Mouse (Mus musculus): Measurements from ENCODE around the gene Frmd5. TPM values are rescaled to one million over a fixed set of nuclear protein-coding genes. Genes with fewer than 3 reads are reported as not detected.

The Frmd5 gene
- total and polyA plus RNA-seq, 2 experiments from 2014 or later, result 125 to 231 TPM

- Histone ChIP-seq H3K27me3 (ENCODE audit: control insufficient read depth, insufficient read depth, low read length) (no peaks in the 10 kb centered on the region), H3K9ac (replicated peaks; ENCODE audit: low read depth, low read length) (no peak overlapping the region), H3K4me1 (ENCODE audit: control insufficient read depth, insufficient read depth) (0 out of 2 replicates have a peak, but pooled peaks cover 14% of the 10 kb centered on the region), H3K9me3 (replicated peaks; ENCODE audit: control insufficient read depth, low read length) (no peaks in the 10 kb centered on the region), H3K36me3 (replicated peaks; ENCODE audit: control insufficient read depth, insufficient read depth, low read length) (no peaks in the 10 kb centered on the region), H3K4me3 (ENCODE audit: low read depth, low read length) (no peak overlapping the region), H3K27ac (ENCODE audit: low read depth) (no peak overlapping the region), H3K4me2 (ENCODE audit: low read depth, low read length) (no peak overlapping the region)
- 82% methylated on average over 5 of the region's 5 CpGs for WGBS
- no peak for TF ChIP-seq CTCF (IDR thresholded peaks at IDR 0.05; ENCODE audit: low read depth)
- no peak for TF ChIP-seq EP300 (IDR thresholded peaks at IDR 0.05; ENCODE audit: low read depth)
- ATAC-seq (ENCODE audit: insufficient read depth, low read depth) (no peak), DNase-seq (ENCODE audit: low spot score) (no peak)
Measured at GRCm38 (mm10) chr2:121675895-121676294, 131.0 kb downstream of the Frmd5 start.

- no peak for DNase-seq (ENCODE audit: low spot score)
- TF ChIP-seq CTCF (IDR thresholded peaks at IDR 0.05; ENCODE audit: low read depth) (no peak), EP300 (IDR thresholded peaks at IDR 0.05; ENCODE audit: low read depth) (no peak)
- 77% methylated on average over 3 of the region's 3 CpGs for WGBS
- Histone ChIP-seq H3K4me2 (ENCODE audit: low read depth, low read length) (no peak overlapping the region), H3K27ac (ENCODE audit: low read depth) (no peak overlapping the region), H3K27me3 (ENCODE audit: control insufficient read depth, insufficient read depth, low read length) (no peaks in the 10 kb centered on the region), H3K9me3 (replicated peaks; ENCODE audit: control insufficient read depth, low read length) (no peaks in the 10 kb centered on the region), H3K36me3 (replicated peaks; ENCODE audit: control insufficient read depth, insufficient read depth, low read length) (no peaks in the 10 kb centered on the region), H3K9ac (replicated peaks; ENCODE audit: low read depth, low read length) (no peak overlapping the region), H3K4me3 (ENCODE audit: low read depth, low read length) (no peak overlapping the region), H3K4me1 (ENCODE audit: control insufficient read depth, insufficient read depth) (0 out of 2 replicates have a peak, but pooled peaks cover 14% of the 10 kb centered on the region)
- ATAC-seq (ENCODE audit: insufficient read depth, low read depth), result no peak
Measured at GRCm38 (mm10) chr2:121675136-121675535, 131.8 kb downstream of the Frmd5 start.

DNA sequence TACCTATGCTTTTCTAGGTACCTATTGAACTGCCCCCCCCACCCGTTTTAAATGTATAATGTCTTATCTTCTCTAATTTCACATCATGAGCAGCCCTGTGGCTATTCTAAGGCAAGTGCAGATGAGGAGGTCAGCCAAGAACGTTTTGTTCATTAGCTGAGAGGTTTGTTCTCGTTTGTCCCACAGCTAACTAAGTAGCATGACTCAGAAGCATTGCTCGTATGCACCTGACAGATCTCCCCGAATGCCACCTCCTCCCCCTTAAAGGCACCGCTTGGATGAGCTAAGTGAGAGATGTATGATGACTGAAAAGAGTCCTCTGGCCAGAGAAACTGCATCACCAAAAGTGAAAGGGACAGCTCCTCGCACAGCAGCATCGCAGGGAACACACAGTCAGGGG is 132.7 kb downstream of the Frmd5 start:
- H3K4me2 ChIP-seq (ENCODE audit: low read depth, low read length), result no peak overlapping the region
- TF ChIP-seq EP300 (IDR thresholded peaks at IDR 0.05; ENCODE audit: low read depth) (peak; percentile 64), CTCF (IDR thresholded peaks at IDR 0.05; ENCODE audit: low read depth) (no peak)
- DNase-seq (ENCODE audit: low spot score), result peak; percentile 77
- no peaks in the 10 kb centered on the region for H3K27me3 ChIP-seq (ENCODE audit: control insufficient read depth, insufficient read depth, low read length)
- peak overlapping the region; percentile 53 for H3K27ac ChIP-seq (ENCODE audit: low read depth)
- no peaks in the 10 kb centered on the region for H3K9me3 ChIP-seq (replicated peaks; ENCODE audit: control insufficient read depth, low read length)
- ATAC-seq (ENCODE audit: insufficient read depth, low read depth), result peak; percentile 83
- H3K9ac ChIP-seq (replicated peaks; ENCODE audit: low read depth, low read length), result no peak overlapping the region
- no peak overlapping the region for H3K4me3 ChIP-seq (ENCODE audit: low read depth, low read length)
- H3K4me1 ChIP-seq (ENCODE audit: control insufficient read depth, insufficient read depth), result 0 out of 2 replicates have a peak, but pooled peaks cover 14% of the 10 kb centered on the region
- no peaks in the 10 kb centered on the region for H3K36me3 ChIP-seq (replicated peaks; ENCODE audit: control insufficient read depth, insufficient read depth, low read length)
- WGBS, result 31% methylated on average over 8 of the region's 8 CpGs

DNA sequence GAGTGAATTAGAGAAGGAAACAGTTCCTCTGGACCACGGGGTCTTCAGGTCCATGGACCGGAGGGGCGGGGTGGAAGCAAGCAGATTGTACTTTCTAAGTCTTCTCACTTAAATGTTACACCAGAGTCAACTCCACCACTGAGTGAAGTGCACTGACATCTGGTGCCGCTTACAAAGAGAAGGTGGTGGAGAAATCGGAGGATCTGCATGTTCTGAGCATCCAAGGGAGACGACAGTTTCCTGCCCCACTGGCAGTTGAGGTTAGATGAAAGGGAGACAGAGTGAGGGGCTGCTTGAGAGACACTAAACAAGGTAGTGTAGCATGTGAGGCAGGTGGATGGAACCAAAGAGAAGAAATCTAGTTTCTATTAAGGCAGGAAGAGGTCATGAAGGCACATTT is 137.0 kb downstream of the Frmd5 start:
- Histone ChIP-seq H3K4me3 (ENCODE audit: low read depth, low read length) (no peak overlapping the region), H3K27me3 (ENCODE audit: control insufficient read depth, insufficient read depth, low read length) (no peaks in the 10 kb centered on the region), H3K4me2 (ENCODE audit: low read depth, low read length) (no peak overlapping the region), H3K9ac (replicated peaks; ENCODE audit: low read depth, low read length) (no peak overlapping the region), H3K4me1 (ENCODE audit: control insufficient read depth, insufficient read depth) (no peaks in the 10 kb centered on the region), H3K9me3 (replicated peaks; ENCODE audit: control insufficient read depth, low read length) (no peaks in the 10 kb centered on the region), H3K27ac (ENCODE audit: low read depth) (no peak overlapping the region), H3K36me3 (replicated peaks; ENCODE audit: control insufficient read depth, insufficient read depth, low read length) (no peaks in the 10 kb centered on the region)
- TF ChIP-seq EP300 (IDR thresholded peaks at IDR 0.05; ENCODE audit: low read depth) (no peak), CTCF (IDR thresholded peaks at IDR 0.05; ENCODE audit: low read depth) (no peak)
- no peak for DNase-seq (ENCODE audit: low spot score)
- 79% methylated on average over 6 of the region's 6 CpGs for WGBS
- ATAC-seq (ENCODE audit: insufficient read depth, low read depth), result no peak

DNA sequence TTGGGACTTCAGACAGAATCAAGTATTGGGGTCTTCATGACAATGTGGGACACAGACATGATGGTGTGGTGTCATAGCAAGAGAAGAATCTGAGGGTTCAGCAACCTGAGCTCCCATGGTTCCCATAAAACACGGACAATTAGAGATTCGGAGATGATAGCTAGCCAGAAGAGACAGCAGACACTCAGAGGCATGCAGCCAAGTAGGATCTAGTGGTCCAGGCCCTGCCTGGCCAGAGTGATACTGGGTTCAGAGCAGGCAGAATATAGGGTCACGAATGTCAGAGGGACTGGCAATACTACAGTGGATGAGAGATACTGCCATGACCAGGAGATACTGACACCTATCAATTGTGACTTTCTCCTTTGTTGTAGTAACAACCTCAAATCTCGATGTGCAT is 138.6 kb downstream of the Frmd5 start:
- DNase-seq (ENCODE audit: low spot score) (no peak), ATAC-seq (ENCODE audit: insufficient read depth, low read depth) (no peak)
- Histone ChIP-seq H3K27me3 (ENCODE audit: control insufficient read depth, insufficient read depth, low read length) (no peaks in the 10 kb centered on the region), H3K9me3 (replicated peaks; ENCODE audit: control insufficient read depth, low read length) (no peaks in the 10 kb centered on the region), H3K4me1 (ENCODE audit: control insufficient read depth, insufficient read depth) (no peaks in the 10 kb centered on the region), H3K36me3 (replicated peaks; ENCODE audit: control insufficient read depth, insufficient read depth, low read length) (no peaks in the 10 kb centered on the region), H3K9ac (replicated peaks; ENCODE audit: low read depth, low read length) (no peak overlapping the region), H3K27ac (ENCODE audit: low read depth) (no peak overlapping the region), H3K4me2 (ENCODE audit: low read depth, low read length) (no peak overlapping the region), H3K4me3 (ENCODE audit: low read depth, low read length) (no peak overlapping the region)
- WGBS, result 75% methylated on average over 4 of the region's 4 CpGs
- no peak for TF ChIP-seq EP300 (IDR thresholded peaks at IDR 0.05; ENCODE audit: low read depth)
- no peak for TF ChIP-seq CTCF (IDR thresholded peaks at IDR 0.05; ENCODE audit: low read depth)

- Histone ChIP-seq H3K27ac (ENCODE audit: low read depth) (no peak overlapping the region), H3K36me3 (replicated peaks; ENCODE audit: control insufficient read depth, insufficient read depth, low read length) (no peaks in the 10 kb centered on the region), H3K27me3 (ENCODE audit: control insufficient read depth, insufficient read depth, low read length) (no peaks in the 10 kb centered on the region), H3K4me1 (ENCODE audit: control insufficient read depth, insufficient read depth) (0 out of 2 replicates have a peak, but pooled peaks cover 8% of the 10 kb centered on the region), H3K4me2 (ENCODE audit: low read depth, low read length) (no peak overlapping the region), H3K9me3 (replicated peaks; ENCODE audit: control insufficient read depth, low read length) (no peaks in the 10 kb centered on the region), H3K4me3 (ENCODE audit: low read depth, low read length) (no peak overlapping the region), H3K9ac (replicated peaks; ENCODE audit: low read depth, low read length) (no peak overlapping the region)
- WGBS, result 42% methylated on average over 4 of the region's 4 CpGs
- ATAC-seq (ENCODE audit: insufficient read depth, low read depth) (no peak), DNase-seq (ENCODE audit: low spot score) (no peak)
- TF ChIP-seq CTCF (IDR thresholded peaks at IDR 0.05; ENCODE audit: low read depth), result no peak
- no peak for TF ChIP-seq EP300 (IDR thresholded peaks at IDR 0.05; ENCODE audit: low read depth)
Measured at GRCm38 (mm10) chr2:121661160-121661502, 145.8 kb downstream of the Frmd5 start.
